Mouse (Mus musculus): Measurements from ENCODE around the gene Ewsr1. TPM values are rescaled to one million over a fixed set of nuclear protein-coding genes. Genes with fewer than 3 reads are reported as not detected.

Gene Ewsr1
- total and polyA plus RNA-seq, 3 experiments, result 399 to 1,267 (median 418) TPM

DNA sequence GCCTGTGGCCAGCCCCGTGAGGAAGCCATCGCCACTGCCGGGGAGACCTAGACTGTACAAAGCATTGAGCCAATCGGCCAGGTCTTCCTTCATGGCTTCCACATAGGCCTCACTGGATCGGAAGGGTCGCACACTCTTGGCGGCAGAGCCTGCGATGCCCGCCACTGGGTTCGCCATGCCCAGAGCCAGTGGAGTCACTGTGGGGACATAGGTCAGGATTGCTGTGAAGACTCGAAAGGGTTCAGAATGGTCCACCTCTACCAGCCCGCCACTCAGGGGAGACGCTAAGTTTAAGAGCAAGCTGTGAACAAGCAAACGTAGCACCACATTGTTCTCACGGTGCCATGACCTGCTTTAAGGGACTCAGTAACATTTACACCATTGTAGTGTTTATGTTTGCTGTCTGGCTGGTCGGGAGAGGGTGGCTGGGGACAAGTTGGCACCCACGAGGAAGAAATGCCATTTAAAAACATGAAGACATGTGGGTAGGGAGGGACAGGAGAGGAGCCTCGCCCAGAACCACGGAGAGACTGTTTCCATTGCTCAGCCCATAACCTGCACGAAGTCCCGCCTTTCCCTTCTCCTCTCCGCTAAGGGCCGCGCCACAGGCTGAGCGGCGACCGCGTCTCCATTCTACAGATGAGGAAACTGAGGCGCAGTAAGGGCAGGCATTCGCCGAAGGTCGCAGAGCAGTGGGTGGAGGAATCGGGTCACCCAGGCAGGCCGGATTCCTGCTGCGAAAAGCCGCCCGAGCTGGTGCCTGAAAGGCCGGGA lies 34.6 kb downstream of the Ewsr1 start:
- Histone ChIP-seq H3K27ac (ENCODE audit: insufficient read depth, low read depth) (no peak overlapping the region), H3K4me1 (ENCODE audit: control insufficient read depth in 1 of 2, insufficient read depth in 2 of 2) (peaks cover 27 to 46% of the 10 kb centered on the region in 2 experiments), H3K9me3 (replicated peaks; ENCODE audit: low read length) (no peaks in the 10 kb centered on the region), H3K4me2 (ENCODE audit: insufficient read depth, low read depth, poor library complexity, severe bottlenecking) (peak overlapping the region; percentile 58), H3K79me2 (replicated peaks; ENCODE audit: control insufficient read depth, extremely low read depth, insufficient read depth, poor library complexity, severe bottlenecking) (no peaks in the 10 kb centered on the region), H3K27me3 (replicated peaks) (peaks cover 20% of the 10 kb centered on the region), H3K36me3 (replicated peaks in 1 of 2; ENCODE audit: control insufficient read depth in 1 of 2, insufficient read depth in 1 of 2, low read length in 1 of 2) (peaks cover 11 to 30% of the 10 kb centered on the region in 2 experiments), H3K4me3 (replicated peaks in 1 of 3; ENCODE audit: low read depth in 2 of 3, low read length in 2 of 3, poor library complexity in 1 of 3) (peak overlapping the region; percentile 53 to 68 (median 53)), H3K9ac (ENCODE audit: insufficient read depth, low read depth) (peak overlapping the region; percentile 50; the same call in 1 of the 2 replicates)
- DNase-seq (ENCODE audit: extremely low read depth), result no peak
- dilution Hi-C loops (cut with MboI; ENCODE audit: extremely low pct_ligation_motif_present, extremely low pct_unique_long_range_greater_than_20kb, low sequenced_read_pairs) (no loop called here), in situ Hi-C loops (cut with MboI; ENCODE audit: low pct_ligation_motif_present, low pct_unique_long_range_greater_than_20kb, low sequenced_read_pairs) (loop anchor here (5.0 kb wide), 2 partner anchors 33 to 47 kb away; partner anchors contain the start of genes Ewsr1 and Rhbdd3)
- no peak for TF ChIP-seq BHLHE40 (IDR thresholded peaks at IDR 0.05; ENCODE audit: low read depth, low read length)
- no peak for TF ChIP-seq RCOR1 (conservative IDR thresholded peaks at IDR 0.05; ENCODE audit: low read depth, low read length)
- TF ChIP-seq USF1 (IDR thresholded peaks at IDR 0.05; ENCODE audit: low read depth, low read length), result no peak
- no peak for TF ChIP-seq MAFK (IDR thresholded peaks at IDR 0.05; ENCODE audit: insufficient replicate concordance, low read length)
- no peak for TF ChIP-seq JUND (conservative IDR thresholded peaks at IDR 0.05; ENCODE audit: low read depth, low read length)
- TF ChIP-seq PAX5 (IDR thresholded peaks at IDR 0.05; ENCODE audit: low read length), result no peak
- no peak for TF ChIP-seq MAX (IDR thresholded peaks at IDR 0.05; ENCODE audit: low read length)
- TF ChIP-seq ZKSCAN1 (IDR thresholded peaks at IDR 0.05; ENCODE audit: borderline replicate concordance, low read depth, low read length), result no peak
- no peak for TF ChIP-seq GABPA (IDR thresholded peaks at IDR 0.05; ENCODE audit: insufficient replicate concordance, low read depth, low read length)
- TF ChIP-seq MEF2A (IDR thresholded peaks at IDR 0.05; ENCODE audit: borderline replicate concordance, low read depth, low read length), result no peak
- no peak for TF ChIP-seq ZNF384 (IDR thresholded peaks at IDR 0.05; ENCODE audit: low read depth, low read length)
- TF ChIP-seq ETS1 (conservative IDR thresholded peaks at IDR 0.05; ENCODE audit: low read depth, low read length), result no peak
- TF ChIP-seq SMC3 (IDR thresholded peaks at IDR 0.05; ENCODE audit: low read depth, low read length), result no peak
- TF ChIP-seq EP300 (IDR thresholded peaks at IDR 0.05; ENCODE audit: low read length), result no peak
- no peak for TF ChIP-seq RAD21 (IDR thresholded peaks at IDR 0.05; ENCODE audit: low read depth, low read length)
- no peak; the same call in 1 of the 2 replicates for TF ChIP-seq NELFE (IDR thresholded peaks at IDR 0.05; ENCODE audit: low read depth, low read length)
- TF ChIP-seq POLR2AphosphoS2 (IDR thresholded peaks at IDR 0.05; ENCODE audit: low read depth, low read length), result no peak
- no peak for TF ChIP-seq TBP (conservative IDR thresholded peaks at IDR 0.05; ENCODE audit: low read depth, low read length)
- TF ChIP-seq USF2 (conservative IDR thresholded peaks at IDR 0.05; ENCODE audit: low read depth, low read length), result no peak
